Mouse (Mus musculus) CD4-positive helper T cell, adult 2 months (primary cell): ENCODE measurements around the gene C1qtnf4.

ENCODE experiments used
- DNase-seq: peaks from one replicate; pipeline ENCODE4 v3.0.0-alpha.2; 2012; ENCODE audit warnings: low read depth, missing footprints, low spot score

C1qtnf4 gene

DNA sequence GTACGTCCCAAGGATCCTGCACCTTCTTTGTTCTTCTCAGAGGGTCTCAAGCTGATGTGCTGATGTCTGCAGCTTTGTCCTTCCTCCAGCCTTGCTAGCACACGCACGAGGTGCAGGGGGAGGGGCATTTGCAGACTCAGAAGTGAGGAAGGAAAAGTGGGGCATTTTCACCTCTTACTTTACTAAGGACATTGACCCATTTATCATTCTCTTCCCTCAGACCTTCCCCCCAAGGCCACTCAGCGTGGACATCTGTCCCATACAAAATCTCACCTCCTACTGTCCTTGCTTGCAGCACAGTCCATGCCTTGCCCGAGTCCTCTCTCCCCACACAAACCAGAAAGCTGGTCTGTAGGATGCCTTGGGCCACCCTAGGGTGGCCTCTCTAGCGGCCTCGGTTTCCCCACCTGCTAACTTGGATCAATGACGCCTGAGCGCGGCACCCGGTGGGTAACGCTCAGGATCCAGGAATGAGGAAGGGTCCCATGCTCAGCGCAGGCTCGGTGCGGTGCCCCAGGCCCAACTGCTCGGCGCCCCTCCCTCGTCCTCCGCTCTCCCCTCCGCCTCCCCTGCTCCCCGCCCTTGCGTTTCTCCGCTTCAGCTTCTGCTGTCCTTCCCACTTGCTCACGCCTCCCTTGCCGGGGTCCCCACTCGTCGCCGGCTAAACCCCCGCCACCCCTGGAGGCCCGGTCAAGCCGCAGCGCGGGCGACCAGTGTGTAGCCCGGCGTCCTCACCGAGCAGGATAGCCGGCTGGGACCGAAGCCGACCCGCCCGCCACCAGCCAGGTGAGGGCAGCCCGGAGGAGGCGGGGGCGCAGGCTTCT lies at the start of gene C1qtnf4:
Gene C1qtnf4, plus strand, starts transcription at position 643 of the 824 bp plus-strand sequence.
- DNase-seq, result no peak

DNA sequence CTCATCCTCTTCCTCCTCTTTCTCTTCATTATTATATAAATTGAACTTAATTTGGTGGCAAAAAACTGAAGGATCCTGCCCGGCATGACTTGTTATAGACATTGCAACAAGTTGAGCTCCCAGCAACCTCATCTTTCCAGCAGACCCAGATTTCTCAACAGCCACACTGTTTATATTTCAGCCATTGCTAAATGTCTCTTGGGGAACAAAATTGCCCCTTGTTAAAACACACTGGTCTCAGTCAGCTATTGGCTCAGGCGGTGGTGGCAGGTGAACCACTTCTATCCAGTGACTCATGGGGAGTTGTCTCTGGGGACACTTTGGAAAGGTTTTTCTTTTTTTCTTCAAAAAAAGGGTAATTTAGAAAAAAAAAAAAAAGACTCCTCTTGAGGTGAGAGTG lies 47.0 kb upstream of the C1qtnf4 start:
- no peak for DNase-seq

DNA sequence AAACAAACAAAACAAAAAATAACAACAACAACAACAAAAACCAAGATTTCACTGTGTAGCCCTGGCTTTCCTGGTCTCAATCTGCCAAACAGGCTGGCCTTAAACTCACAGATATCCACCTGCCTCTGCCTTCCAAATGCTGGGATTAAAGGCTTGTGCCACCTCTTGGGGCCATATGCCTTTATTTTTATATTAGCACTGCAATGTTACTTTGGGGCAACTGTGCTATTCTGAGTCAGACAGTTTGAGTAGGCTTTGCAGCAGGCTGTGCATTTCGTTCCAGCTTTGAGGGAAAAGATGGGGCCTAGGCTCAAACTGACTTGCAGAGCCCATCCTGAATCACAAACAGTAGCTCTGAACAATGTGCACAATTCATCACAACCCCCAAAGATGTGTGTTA lies 42.0 kb upstream of the C1qtnf4 start:
- DNase-seq, result no peak

DNA sequence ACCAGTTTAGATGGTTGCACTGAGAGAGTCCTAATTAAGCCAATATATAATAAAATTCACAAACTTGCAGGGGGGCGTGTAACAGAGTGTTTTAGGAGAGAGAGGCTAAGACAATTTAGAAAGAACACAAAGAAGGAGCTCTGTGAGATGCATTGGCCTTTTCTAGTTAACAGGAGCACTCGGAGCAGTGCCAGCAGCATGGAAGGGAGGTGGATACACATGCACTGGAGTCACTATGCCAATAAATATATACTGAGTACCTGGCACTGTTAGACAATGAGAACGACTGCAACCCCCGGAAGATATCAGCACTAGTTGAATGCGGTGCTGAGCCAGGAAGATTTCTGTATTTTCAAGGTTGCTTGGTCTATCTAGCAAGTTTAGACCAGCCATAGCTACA lies 41.4 kb upstream of the C1qtnf4 start:
- DNase-seq, result no peak

DNA sequence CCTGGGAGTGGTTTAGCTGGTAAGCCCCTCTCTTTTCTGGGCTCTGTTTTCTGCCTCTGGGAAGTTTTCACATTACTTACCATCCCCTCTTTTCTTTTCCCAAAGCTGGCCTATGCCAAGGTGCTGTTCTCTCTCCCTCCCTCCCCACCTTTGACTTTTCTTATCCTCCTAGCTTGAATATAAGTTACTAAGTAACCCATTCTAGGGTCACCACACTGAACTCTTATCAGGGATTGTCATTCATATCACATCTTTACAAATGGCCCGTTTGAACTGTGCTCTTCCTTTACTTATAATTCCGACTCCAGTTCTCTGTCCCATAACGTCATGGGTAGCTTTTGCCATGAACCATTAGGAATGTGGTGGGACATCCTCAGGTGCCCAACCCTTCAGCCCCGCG lies 40.4 kb upstream of the C1qtnf4 start:
- DNase-seq, result no peak

DNA sequence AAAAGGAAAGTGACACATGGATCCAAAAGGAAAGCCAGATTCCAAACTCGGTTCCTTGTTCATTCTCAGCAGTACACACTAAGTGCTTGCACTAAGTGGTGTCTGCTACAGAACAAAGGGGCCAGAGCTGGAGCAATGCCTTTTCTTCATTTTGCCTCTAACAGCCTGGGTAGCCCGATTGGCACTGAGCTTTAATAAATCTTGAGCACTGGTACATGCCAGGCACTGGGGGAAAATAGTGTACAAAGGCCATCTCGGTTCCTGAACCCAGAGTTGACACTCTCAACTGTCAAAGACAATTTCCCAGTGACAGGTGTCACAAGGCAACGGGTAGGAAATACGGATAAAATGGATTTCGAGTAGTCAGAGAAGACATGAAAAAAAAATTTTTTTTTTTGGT lies 39.5 kb upstream of the C1qtnf4 start:
- no peak for DNase-seq

DNA sequence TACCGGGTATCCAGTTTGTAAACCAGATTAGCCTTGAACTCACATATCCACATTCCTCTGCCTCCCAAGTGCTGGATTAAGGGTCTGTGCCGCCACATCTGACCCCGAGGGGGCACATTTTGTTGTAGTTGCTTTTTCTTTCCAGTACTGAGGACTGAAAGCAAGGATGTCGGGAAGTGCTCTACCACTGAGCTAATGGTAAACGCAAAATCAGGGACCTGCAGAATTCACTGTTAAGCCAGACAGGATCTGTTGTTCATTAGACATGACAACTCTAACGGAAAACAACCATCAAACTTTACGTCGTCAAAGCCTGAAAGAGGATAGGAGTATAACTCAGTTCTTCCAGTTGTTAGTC lies 39.1 kb upstream of the C1qtnf4 start:
- DNase-seq, result no peak

DNA sequence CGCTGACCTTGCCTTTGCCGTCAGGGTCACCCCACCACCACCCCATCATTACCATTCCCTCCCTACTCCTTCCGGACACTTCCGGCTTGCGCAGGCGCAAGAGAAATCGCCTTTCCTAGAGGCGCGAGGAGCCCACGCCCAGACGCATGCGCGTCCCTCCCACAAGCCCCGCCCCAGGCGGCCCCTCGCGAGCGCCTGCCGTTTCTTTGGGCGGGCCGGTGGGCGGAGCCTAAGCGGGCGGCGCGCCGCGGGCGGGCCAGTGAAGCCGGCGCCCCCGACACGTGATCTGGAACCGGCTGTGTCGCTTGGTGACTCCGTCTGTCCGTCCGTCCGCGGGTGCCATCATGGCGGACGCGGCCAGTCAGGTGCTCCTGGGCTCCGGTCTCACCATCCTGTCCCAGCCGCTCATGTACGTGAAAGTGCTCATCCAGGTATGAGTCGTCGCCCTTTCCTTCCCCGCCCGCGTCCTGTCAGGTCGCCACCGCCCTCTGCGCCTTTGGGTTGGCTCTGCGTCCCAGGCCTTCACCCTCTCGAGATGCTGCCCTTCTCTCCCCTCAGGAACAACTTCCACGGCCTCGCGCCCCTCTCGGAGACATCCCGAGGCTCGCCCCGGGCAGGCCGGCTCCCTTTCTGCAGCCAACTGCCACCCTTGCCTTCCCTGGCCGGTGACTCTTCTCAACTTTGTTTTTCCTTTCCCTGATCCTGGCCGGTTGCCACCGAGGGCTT lies 38.5 kb upstream of the C1qtnf4 start, which contains the start of gene Mtch2:
Gene Mtch2, plus strand, starts transcription at position 201 of the 726 bp plus-strand sequence.
- peak; percentile 96 for DNase-seq

DNA sequence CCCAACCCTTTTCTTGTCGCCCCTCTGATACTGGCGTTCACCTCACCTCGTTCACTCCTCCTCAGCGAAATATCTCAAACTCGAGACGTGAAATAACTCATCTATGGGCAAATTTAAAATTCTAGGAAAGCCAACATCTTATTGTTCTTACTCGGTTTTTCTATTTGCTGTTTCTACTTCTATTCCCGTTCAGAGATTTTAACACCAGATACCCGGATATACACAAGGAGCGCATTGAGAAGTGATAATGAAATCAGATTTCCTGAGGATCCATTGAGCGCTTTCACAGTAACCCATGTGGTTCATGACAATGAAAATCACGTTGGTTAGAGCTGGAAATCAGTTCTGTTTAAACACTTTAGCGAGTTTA lies 38.0 kb upstream of the C1qtnf4 start:
- peak; percentile 21 for DNase-seq

DNA sequence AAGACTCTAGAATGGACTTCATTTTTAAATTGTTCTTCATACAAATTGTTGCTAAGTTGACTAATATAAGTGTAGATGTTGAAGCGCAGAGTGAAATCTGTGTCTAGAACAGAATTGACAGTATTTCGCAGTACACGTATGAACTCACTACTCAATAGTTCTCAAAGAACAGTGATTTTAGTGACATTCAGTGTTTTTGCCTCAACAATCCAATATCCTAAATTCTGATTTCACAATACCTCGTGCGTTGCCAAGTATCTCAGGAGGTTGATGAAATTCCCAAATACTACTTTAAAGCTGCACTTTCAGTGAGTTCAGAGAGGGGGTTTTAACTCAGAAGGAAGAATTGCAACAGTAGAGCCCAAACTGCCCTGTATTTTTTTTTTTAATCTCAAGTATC lies 37.3 kb upstream of the C1qtnf4 start:
- DNase-seq, result no peak

DNA sequence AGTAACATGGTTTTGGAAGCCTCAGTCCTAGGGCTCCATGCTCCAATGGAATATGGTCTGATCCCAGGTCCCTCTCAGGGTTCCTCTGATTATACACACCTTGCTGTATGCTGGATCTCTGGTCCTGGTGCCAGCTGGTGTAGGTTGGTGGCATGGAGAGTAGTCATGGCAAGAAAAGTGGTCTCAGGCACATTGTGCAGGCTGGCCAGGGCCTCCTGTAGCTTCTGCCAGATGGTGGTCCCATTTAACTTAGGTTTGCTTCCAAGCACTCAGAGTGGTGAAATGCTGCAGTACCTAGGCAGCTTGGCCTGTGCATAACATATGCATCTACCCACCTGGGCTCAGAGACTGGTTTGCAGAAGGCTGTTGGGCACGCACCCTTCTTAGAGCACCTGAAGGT lies 35.3 kb upstream of the C1qtnf4 start:
- no peak for DNase-seq

DNA sequence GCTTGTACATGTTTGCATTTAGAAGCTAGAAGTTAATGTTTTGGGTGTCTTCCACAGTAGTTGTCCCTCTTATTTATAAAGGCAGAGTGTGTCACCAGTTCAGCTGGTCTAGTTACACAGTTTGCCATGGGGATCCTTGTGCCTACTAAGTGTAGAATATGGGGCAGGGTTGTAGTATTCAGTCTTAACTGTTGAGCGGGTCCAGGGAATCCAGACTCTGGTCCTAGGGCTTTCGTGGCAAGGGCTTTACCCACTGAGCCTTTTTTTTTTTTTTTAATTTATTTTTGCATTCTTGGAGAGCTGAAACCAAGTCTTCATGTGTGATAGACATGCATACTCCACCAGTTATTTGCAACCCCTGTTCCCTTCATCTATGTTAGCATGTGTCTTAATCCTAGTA lies 24.2 kb upstream of the C1qtnf4 start:
- DNase-seq, result no peak

DNA sequence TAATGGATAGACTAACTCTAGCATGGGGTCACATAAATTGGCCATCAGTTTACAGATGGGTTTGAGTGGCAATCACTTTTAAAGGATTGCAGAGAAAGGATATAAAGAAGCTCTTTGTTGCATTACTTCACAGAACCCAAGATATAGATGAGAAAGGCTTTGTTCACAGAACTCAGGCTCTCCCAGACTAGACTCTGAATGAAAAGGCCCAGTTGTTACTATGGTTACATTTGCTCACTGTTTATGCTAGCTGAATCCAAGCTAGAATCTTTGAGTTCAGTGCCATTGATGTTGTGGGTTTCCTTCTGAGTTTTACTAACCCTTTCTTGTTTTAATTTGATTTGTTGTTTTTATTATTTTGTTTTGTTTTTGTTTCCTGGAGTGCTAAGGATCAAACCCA lies 21.5 kb upstream of the C1qtnf4 start:
- no peak for DNase-seq

DNA sequence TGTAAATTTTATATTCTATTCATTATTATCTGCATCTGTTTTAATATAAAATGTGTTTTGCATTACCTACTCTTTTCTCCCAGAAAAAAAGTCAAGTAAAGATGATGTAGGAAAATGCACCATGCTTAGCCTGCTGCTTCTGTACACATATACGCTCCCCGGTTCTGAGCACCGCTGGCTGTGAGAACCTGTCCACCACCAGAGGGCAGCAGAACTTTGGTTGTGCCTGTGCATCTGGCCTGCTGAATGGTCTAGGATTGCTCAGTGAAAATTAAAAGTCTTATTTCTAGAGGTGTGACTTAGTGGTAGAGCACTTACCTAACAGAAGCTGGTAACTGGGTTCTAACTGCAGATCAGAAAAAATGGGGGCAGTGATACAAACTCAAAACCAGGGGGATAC lies 19.1 kb upstream of the C1qtnf4 start:
- peak; percentile 60 for DNase-seq

DNA sequence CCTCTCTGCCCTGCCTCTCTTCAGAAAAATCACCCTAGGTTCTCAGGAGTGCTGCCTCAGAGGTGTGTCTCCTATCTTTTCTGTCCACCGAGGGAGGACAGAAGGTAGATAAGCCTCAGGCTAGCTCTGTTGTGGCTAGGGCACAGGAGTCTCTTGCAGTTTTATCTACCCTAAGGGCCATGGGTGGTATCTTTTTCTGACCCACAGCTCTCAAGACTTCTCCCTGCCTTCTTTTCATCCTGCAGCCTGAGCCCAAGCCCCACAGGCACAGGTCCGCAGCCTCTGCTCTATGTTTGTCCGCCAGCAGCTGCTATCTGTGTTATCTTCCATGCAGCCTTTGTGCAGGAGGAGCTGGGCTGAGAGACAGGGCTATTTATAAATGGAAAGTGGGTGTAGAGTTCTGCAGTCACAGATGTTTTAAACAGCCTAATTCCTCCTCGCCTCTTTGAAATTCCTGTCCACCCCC lies 15.5 kb upstream of the C1qtnf4 start:
- no peak for DNase-seq

DNA sequence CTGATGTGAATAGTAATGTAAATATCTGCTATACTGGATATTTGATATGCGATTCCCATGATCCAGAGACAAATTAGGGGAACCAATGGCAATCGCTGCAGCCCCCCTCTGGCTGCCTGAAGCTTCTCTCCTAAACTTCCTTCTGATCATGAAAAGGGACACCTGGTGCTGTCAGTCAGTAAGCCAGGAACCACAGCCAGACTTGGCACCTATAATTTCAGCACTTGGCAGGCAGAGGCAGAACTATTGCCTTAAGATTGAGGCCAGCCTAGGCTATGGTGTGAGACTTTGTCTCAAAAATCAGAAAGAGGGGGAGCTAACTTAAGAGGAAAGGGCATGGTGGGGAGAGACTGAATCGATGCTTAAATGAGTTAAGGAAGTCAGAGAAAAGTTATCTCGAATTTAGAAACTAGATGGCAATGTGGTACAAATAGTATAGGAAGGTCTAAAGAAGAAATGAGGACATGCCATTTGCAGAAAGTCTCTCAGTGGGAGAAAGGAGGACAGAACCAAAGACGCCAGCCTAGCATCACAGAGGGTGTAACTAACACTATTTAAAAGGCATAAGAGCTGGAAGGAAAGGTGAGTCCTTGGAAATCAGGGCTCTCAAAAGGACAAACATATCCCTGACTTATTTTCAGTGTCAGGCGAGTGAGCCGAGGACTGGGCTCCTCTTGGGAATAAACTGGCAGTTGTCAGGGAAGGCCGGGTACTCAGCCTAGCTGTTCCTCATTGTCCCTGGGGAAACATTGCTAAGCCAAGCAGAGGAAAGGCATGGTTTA lies 14.3 kb upstream of the C1qtnf4 start:
- no peak for DNase-seq

DNA sequence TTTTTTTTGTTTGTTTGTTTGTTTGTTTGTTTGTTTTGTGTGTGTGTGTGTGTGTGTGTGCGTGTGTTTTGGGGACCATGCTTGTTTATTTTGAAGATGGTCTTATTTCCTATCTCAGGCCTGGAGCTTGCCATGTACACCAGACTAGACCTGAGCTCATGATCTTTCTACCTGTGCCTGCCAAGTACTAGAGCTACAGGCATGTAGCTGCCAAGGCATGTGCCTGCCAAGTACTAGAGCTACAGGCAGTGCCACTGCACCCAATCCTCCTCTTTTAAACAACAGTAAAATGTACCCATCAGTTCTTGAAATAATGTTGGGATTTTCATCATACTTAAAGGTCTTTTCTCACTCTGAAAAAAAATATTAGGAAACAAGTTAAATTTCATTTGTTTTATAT lies 11.6 kb upstream of the C1qtnf4 start:
- DNase-seq, result no peak

DNA sequence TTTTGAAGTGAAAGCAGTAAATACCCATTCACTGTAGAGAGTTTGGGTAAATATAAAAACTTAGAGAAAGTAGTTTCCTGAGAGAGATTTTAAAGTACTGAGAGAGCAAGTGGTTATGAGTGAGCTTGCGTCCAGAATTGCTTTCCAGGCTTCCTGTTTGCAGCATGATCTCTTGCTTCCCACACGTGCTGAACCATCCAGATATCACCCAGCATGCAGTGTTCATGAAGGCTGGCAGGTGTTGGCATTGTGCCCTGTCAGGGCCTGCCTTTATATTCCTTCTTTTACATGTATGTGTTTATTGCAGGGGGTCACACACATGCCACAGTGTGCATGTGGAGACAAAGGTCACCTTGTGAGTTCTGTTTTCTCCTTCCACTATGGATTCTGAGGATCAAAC lies 10.4 kb upstream of the C1qtnf4 start:
- no peak for DNase-seq

DNA sequence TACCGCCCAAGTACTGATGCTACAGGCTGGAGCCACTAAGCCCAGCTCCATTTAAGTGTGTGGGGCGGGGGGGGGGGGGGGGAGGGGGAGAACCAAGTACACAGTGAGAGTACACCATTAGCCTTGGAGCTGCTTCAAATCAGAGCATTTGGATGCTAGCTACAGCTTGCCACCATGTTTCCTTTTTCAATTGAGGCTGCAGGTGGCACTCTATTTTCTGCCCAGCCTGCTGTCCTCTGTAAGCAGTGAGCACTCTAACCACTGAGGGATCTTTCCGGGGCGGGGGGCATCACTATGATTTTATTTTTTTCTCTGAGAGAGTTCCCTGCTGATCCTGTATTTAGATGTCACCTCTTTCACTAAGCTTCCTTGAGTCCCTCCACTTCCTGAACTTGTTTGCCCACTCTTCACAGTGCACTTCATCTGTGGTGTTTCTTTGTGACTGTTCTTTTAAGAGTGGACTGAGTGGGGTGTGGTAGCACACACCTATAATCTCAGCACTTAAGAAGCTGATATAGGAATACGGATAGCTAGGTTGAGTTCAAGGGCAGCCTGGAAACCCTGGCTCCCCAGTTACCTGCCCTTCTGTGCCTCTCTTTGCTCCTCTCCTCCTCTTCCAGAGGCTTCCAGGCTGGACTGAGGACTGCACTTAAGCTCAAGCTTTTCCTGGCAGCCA lies 7.9 kb upstream of the C1qtnf4 start:
- no peak for DNase-seq

DNA sequence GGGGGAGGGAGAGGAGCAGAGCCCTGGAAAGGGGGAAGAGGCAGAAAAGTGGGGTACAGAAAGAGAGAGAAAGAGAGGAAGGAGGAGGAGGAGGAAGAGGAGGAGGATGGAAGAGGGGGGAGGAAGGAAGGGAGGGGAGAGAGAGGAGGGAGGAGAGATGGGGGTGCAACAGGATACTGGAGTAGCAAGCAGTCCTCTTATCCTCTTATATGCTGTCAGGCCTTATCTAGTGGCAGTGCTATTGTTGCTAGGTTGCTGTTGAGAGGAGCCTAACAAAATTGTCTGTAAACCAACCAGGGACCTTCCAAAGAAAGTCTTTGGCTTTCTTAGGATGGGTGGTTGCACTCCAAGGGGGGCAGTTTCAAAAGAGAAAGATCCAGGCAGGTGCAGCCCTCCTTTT lies 6.2 kb upstream of the C1qtnf4 start:
- DNase-seq, result no peak

DNA sequence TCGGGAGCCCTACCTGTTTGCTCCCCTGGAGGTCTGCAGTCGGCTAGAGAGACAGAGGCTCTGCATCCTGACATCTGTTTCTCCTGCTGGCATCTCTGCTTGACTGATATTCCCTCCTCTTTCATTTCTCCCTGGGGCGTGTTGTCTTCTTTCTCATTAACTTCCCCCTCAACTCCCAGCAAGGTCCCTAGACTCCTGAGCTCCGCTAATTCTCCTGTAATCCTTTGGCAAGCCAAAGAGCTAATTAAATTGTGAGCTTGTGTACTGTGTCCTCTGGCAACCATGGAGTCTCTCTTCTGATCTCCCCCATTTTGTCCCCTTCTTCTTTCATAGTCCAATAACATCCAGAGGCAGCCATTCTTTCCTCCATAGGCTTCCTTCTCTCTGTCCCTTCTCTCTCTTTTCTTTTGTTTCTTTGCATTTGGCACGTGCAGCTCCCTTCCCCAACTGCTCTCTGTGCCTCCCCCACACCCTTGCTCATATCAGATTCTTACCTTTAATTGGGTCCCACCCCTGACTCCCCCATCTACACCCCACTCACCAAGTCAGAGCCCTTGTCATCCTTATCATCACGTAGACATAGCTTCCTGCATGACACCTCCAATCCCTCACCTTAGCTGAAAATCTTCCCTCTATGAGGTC lies 5.4 kb upstream of the C1qtnf4 start:
- no peak for DNase-seq
